Mouse (Mus musculus) activated CD4-positive, CD25-positive, alpha-beta regulatory T cell, adult 9 weeks (primary cell): Measurements from ENCODE around the gene Il15ra. TPM values are rescaled to one million over a fixed set of nuclear protein-coding genes. Genes with fewer than 3 reads are reported as not detected.

ENCODE experiments used
- polyA plus RNA-seq: library from polyadenylated mRNA; unstranded; fragments of 100-300 nt; shearing (Covaris generic); gene quantifications from one replicate; pipeline ENCODE4 v1.2.1, GENCODE M21; 2017

The Il15ra gene
- polyA plus RNA-seq = 30.8 TPM

GRCm38 (mm10) chr2:11705201-11706025 lies at the start of gene Il15ra:
Gene Il15ra, plus strand, starts transcription at chr2:11705290.

GRCm38 (mm10) chr2:11777091-11778068 lies 72.3 kb downstream of the Il15ra start, which contains the start of the genes Fbh1 and Ankrd16:
Gene Fbh1, minus strand, starts transcription at chr2:11777582.
Gene Ankrd16, plus strand, starts transcription at chr2:11777876.

Other genes starting within 250 kb of the Il15ra start
- gene Pfkfb3, start 151.2 kb upstream of the Il15ra start, polyA plus RNA-seq = 14.4 TPM
- gene Rbm17, start 101.1 kb upstream of the Il15ra start, polyA plus RNA-seq = 33.2 TPM
- not detected for gene Gm17490, start 79.0 kb upstream of the Il15ra start, polyA plus RNA-seq
- 467 TPM for gene Il2ra, start 62.5 kb upstream of the Il15ra start, polyA plus RNA-seq
- gene Fbh1, start 72.3 kb downstream of the Il15ra start, polyA plus RNA-seq = 98.3 TPM
- 74.1 TPM for gene Ankrd16, start 72.6 kb downstream of the Il15ra start, polyA plus RNA-seq